Mouse (Mus musculus) stomach, embryonic 15.5 days (tissue): ENCODE results near the gene Apol7c. TPM values are rescaled to one million over a fixed set of nuclear protein-coding genes. Genes with fewer than 3 reads are reported as not detected.
"Not testable (repeated sequence)": the region's sequence is repeated elsewhere in the genome, so short reads cannot be mapped to it uniquely, and the experiment has no call there.

Source experiments
- ATAC-seq: fragments of 200-750 bp; cut with Nextera tagmentation; 2 replicates; pipeline ENCODE4 v1.8.0; 2017; ENCODE audit warnings: low read depth, moderate number of reproducible peaks, moderate TSS enrichment; ENCODE audit not compliant: insufficient read depth, low FRiP score
- H3K27ac ChIP-seq: fragments of 300-500 bp; sonication (generic); 2 replicates; pipeline ENCODE4 v1.5.1; 2015; ENCODE audit warnings: mild to moderate bottlenecking, inconsistent platforms
- H3K27me3 ChIP-seq: fragments of 300-500 bp; sonication (generic); replicated peaks from 2 replicates; pipeline ENCODE4 v1.6.1; 2015; ENCODE audit warnings: inconsistent platforms
- H3K36me3 ChIP-seq: fragments of 300-500 bp; sonication (generic); 2 replicates; pipeline ENCODE4 v1.6.1; 2015; ENCODE audit warnings: inconsistent platforms
- H3K4me1 ChIP-seq: fragments of 300-500 bp; sonication (generic); 2 replicates; pipeline ENCODE4 v1.6.1; 2015; ENCODE audit warnings: inconsistent platforms
- H3K4me2 ChIP-seq: fragments of 300-500 bp; sonication (generic); 2 replicates; pipeline ENCODE4 v1.6.1; 2015; ENCODE audit warnings: mild to moderate bottlenecking, inconsistent platforms
- H3K4me3 ChIP-seq: fragments of 300-500 bp; sonication (generic); replicated peaks from 2 replicates; pipeline ENCODE4 v1.5.1; 2015; ENCODE audit warnings: inconsistent platforms
- H3K9ac ChIP-seq: fragments of 300-500 bp; sonication (generic); 2 replicates; pipeline ENCODE4 v1.6.1; 2015; ENCODE audit warnings: inconsistent platforms
- H3K9me3 ChIP-seq: fragments of 300-500 bp; sonication (generic); 2 replicates; pipeline ENCODE4 v1.6.1; 2016; ENCODE audit warnings: inconsistent platforms
- WGBS: fragments of 180-500 bp; shearing (Covaris S2); methylation state at CpG from one replicate; pipeline ENCODE4 v1.1.7; 2015; 5-methylcytosine and 5-hydroxymethylcytosine counted together
- polyA plus RNA-seq: library from polyadenylated mRNA; unstranded; fragments of >200 nt; fragmentation: Nextera tagmentation; extraction: Ambion mirVana; gene quantifications from 2 replicates; pipeline ENCODE4 v1.2.1, GENCODE M21; 2015

The Apol7c gene
- 0.46 and 1.1 TPM in 2 replicates for polyA plus RNA-seq

DNA sequence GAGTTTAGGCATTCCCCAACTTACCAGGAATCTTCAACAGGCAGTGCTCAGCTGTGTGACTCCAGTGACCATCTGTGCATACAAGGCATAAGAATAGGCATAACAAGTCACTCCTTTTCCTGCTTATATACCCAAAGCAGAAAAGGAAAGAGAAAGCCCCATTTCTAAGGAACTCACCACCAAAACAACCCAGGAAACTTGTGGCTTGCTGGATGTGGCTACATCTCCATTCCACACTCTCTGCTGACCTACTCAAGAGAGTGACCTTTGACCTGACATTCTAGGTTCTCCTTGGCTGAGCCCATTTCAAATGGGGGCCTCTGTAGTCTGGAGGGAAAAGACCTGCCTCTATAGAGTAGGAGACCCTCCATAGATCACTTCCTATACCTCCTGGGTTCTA lies at the start of gene Apol7c:
Gene Apol7c (minus strand): TSS at position 101 of the 400 bp plus-strand sequence.
- Histone ChIP-seq H3K36me3 (no peaks in the 10 kb centered on the region), H3K9ac (no peak within 1 kb of the TSS), H3K9me3 (no peaks in the 10 kb centered on the region), H3K4me1 (no peaks in the 10 kb centered on the region), H3K4me2 (no peak within 1 kb of the TSS), H3K4me3 (no peak within 1 kb of the TSS), H3K27me3 (no peaks in the 10 kb centered on the region), H3K27ac (no peak within 1 kb of the TSS)
- no peak for ATAC-seq

DNA sequence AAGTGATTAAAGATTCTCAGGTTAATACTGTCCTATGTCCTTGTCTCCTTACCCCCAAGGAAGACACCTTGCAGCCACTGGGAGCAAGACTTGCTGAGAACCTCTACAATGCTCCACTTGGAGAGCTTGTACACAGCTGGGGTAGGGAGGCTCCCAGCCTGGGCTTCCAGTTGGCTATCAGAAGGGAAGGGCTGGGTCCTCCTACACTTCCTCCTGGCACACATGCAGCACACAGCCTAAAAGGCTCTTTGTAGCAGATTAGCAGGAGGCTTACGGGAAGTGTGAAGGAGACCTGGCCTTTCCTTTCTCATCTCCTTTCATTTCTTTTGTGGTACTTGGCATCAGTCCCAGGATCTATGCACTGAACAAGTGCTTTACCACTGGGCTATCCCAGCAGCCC lies 48.6 kb upstream of the Apol7c start:
- Histone ChIP-seq H3K4me1 (no peaks in the 10 kb centered on the region), H3K9ac (no peak overlapping the region), H3K9me3 (no peaks in the 10 kb centered on the region), H3K36me3 (no peaks in the 10 kb centered on the region), H3K4me2 (no peak overlapping the region), H3K27me3 (no peaks in the 10 kb centered on the region), H3K4me3 (no peak overlapping the region), H3K27ac (no peak overlapping the region)
- WGBS: 35% methylated on average over 1 of the region's 1 CpGs
- ATAC-seq: no peak

DNA sequence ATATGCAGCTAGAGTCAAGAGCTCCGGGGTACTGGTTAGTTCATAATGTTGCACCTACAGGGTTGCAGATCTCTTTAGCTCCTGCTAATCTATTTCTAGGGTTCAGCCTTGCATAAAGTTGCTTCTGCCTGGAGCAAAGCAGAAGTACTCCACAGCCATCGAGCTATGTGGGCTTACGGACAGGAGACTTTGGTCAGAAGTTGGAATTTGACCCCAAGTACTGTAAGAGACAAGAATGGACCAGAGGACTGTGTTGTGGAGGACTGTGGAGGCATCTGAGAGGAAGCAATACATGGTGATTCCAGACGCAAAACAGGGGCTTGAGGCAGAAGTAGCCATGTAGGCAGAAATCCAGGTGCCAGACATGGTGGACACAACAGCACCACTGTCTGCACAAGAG lies 46.2 kb upstream of the Apol7c start:
- 87% methylated on average over 4 of the region's 4 CpGs for WGBS
- Histone ChIP-seq H3K9me3 (no peaks in the 10 kb centered on the region), H3K4me3 (no peak overlapping the region), H3K36me3 (no peaks in the 10 kb centered on the region), H3K4me1 (no peaks in the 10 kb centered on the region), H3K27me3 (no peaks in the 10 kb centered on the region), H3K27ac (no peak overlapping the region), H3K4me2 (no peak overlapping the region), H3K9ac (no peak overlapping the region)
- ATAC-seq: no peak

DNA sequence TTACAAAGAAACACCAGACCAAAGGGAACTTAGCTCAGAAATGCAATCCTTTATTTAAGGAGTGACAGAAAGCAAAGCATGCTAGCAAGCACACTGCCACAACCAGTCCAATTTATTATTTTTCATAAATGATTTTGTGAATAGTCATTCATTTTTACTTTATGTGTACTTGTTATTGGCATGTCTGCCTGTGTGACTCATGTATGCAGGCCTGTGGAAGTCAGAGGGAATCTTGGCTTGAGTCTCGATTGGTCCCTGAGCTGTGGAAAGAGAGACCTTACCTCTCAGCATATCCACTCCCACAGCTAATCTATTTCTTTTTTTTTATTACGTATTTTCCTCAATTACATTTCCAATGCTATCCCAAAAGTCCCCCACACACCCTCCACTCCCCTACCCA lies 45.7 kb upstream of the Apol7c start:
- no peak overlapping the region for H3K9ac ChIP-seq
- H3K4me3 ChIP-seq: no peak overlapping the region
- no peaks in the 10 kb centered on the region for H3K36me3 ChIP-seq
- H3K9me3 ChIP-seq: no peaks in the 10 kb centered on the region
- no peaks in the 10 kb centered on the region for H3K4me1 ChIP-seq
- 97% methylated on average over 2 of the region's 2 CpGs for WGBS
- H3K27ac ChIP-seq: no peak overlapping the region
- no peaks in the 10 kb centered on the region for H3K27me3 ChIP-seq
- no peak for ATAC-seq
- H3K4me2 ChIP-seq: no peak overlapping the region

DNA sequence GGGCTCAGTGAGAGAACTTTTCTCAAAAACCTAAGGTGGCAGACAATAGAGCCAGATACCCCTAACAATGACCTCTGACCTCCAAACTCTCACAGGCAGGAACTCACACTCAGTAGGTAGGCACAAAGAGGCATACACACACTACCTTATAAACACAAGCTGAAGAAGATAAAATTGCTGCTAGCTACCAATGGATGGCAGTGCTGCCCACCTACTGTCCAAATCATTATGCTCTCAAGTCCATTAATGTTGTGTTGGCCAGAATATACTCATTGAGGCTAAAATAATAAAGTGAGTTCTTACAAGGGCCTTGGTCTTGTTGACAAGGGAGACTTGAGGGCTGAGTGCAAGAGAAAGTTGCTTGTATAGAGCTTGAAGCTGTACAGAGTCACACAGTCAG lies 30.1 kb upstream of the Apol7c start:
- no peak for ATAC-seq
- Histone ChIP-seq H3K27ac (no peak overlapping the region), H3K4me2 (no peak overlapping the region)

DNA sequence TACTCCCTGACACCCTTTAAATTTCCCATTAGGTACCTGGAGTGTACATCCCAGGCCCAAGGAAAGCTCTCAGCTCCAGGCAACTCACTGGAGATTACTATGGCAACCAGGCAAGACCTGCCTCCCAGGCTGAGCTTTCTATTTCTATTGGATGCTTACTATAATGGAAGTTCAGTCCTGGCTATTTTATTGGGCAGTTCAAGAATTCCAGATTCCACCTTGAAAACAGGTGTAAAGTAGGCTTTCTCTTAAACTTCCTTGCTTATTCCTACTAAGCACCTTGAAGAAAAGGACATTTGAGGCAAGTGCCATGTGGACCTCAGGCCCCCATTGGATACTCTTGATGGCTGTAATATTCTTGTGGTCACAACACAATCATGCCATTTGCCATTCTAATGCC lies 28.7 kb upstream of the Apol7c start, which contains the start of gene 1700025B11Rik:
Gene 1700025B11Rik (minus strand): TSS at position 101 of the 400 bp plus-strand sequence.
- H3K9me3 ChIP-seq: no peaks in the 10 kb centered on the region
- no peak for ATAC-seq
- H3K9ac ChIP-seq: no peak within 1 kb of the TSS
- no peaks in the 10 kb centered on the region for H3K4me1 ChIP-seq
- H3K4me3 ChIP-seq: no peak within 1 kb of the TSS
- no peak within 1 kb of the TSS for H3K27ac ChIP-seq
- H3K4me2 ChIP-seq: no peak within 1 kb of the TSS
- no peaks in the 10 kb centered on the region for H3K27me3 ChIP-seq
- H3K36me3 ChIP-seq: no peaks in the 10 kb centered on the region

More for the DNA sequence above, 30.1 kb upstream of the Apol7c start:
- H3K36me3 ChIP-seq: no peaks in the 10 kb centered on the region
- H3K9ac ChIP-seq: no peak overlapping the region
- no peaks in the 10 kb centered on the region for H3K4me1 ChIP-seq
- no peak overlapping the region for H3K4me3 ChIP-seq
- no peaks in the 10 kb centered on the region for H3K27me3 ChIP-seq
- no peaks in the 10 kb centered on the region for H3K9me3 ChIP-seq

DNA sequence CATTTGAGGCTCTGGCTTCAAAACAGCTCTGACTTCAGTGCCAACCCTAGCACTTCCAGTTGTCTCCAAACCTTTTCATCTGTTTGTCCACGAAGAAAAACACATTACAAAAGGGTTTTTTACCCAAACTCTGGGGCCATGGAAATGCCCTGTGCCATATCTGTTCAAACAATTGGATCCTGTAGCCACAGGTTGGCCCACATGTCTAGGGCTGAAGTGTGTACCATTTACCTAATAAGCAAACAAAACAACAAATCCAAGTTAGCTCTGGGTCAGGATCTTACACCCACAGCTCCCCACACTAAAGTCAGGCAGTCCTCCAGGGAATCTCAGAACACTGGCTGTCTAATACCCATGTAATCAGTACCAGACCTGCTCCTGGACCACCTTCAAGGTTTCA lies 6.1 kb upstream of the Apol7c start:
- H3K9ac ChIP-seq: not testable (repeated sequence)

DNA sequence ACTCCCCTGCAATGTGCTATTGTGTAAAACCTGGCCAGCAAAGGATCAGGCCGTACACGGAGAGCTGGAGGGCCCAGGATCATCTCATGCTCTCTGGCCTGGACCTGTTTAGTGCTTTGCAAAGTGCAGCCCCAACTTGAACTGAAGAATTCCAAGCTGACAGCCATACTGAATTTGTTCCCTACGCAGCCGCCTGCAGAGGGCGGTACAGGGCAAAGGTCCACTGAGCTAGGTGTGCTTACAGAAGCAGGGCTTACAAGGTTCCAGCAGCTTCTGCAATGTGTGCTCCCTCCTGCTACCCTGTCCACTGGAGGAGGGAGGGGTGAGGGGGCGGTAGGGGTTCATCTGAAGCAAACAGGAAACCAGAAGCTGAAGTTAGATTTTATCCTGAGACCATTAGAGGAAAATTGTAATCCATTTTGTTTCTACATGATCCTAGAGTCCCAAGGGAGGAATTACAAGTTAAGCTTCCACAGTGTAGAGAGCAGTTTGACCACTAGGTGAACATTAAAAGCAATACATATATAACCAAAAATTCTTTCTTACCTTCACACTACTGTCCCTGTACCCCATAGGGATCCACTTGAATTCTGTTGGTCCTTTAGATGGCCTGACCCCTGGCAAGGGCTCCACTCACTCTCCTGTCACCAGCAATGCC lies 9.8 kb downstream of the Apol7c start:
- ATAC-seq: not testable (repeated sequence)

More for the DNA sequence above, 6.1 kb upstream of the Apol7c start:
- 33% methylated on average over 1 of the region's 1 CpGs for WGBS
- not testable (repeated sequence) for ATAC-seq, H3K9me3 ChIP-seq, H3K27ac ChIP-seq, H3K27me3 ChIP-seq, H3K4me1 ChIP-seq, H3K36me3 ChIP-seq, H3K4me3 ChIP-seq, H3K4me2 ChIP-seq

DNA sequence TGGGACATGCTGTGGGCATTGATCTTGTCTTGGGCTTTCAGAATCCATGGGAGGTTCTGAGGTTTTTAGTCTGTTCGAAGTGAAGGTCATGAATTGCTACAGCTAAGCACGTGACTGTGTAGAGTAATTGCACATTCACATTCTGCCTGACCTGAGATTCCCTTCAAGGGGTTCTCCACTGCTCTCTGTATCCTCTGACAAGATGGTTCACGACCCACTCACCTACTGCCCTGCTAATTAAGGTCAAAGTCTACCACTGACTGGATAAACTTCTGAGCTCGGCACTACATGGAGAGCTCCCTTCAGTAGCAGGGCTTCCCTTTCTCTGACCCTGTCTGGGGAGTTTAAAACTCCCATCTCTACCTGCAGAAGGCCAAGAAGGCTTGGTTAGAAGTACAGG lies 12.5 kb downstream of the Apol7c start:
- ATAC-seq, H3K4me3 ChIP-seq, H3K4me2 ChIP-seq, H3K9me3 ChIP-seq, H3K4me1 ChIP-seq, H3K36me3 ChIP-seq, H3K27me3 ChIP-seq, H3K27ac ChIP-seq, H3K9ac ChIP-seq: not testable (repeated sequence)
- 54% methylated on average over 4 of the region's 4 CpGs for WGBS

More for the DNA sequence above, 9.8 kb downstream of the Apol7c start:
- H3K4me1 ChIP-seq, H3K27ac ChIP-seq, H3K36me3 ChIP-seq, H3K9ac ChIP-seq, H3K9me3 ChIP-seq, H3K4me3 ChIP-seq, H3K4me2 ChIP-seq, H3K27me3 ChIP-seq: not testable (repeated sequence)
- WGBS: 7% methylated on average over 6 of the region's 6 CpGs

DNA sequence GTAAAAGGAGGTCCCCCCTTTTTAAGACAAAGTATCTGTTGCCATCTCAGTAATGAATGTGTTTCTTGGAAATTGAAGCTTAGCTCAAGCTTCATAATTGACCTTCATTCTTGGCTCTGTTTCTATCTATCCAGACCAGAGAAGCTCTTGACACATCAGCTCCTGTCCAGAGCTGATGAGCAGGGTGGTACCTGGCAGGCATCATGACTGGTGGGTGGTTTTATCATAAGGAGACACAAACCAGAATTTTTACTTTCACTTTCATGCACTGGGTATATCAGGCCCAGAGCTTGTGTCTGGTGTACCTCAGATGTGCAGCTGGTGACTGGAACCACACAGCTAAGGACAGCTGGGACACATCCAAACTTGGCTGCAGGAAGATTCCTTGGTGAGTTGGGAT lies 25.1 kb downstream of the Apol7c start, which contains the start of gene Apol11a:
Gene Apol11a (plus strand): TSS at position 306 of the 400 bp plus-strand sequence.
- not testable (repeated sequence) for H3K9ac ChIP-seq, H3K4me3 ChIP-seq, H3K27me3 ChIP-seq, H3K4me1 ChIP-seq, H3K9me3 ChIP-seq, H3K27ac ChIP-seq, H3K36me3 ChIP-seq, ATAC-seq, H3K4me2 ChIP-seq

DNA sequence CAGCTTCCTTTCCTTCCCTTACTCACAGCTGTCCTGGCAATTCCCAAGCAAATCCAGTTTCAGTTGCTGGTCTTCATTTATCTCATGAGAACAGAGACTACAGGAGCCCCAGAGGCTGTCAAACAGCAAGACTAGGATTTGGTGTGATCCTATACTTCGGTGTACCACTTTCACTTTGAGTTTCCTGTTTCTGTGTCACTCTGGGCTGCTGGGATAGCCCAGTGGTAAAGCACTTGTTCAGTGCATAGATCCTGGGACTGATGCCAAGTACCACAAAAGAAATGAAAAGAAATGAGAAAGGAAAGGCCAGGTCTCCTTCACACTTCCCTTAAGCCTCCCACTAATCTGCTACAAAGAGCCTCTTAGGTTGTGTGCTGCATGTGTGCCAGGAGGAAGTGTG lies 38.4 kb downstream of the Apol7c start:
- H3K4me2 ChIP-seq, H3K9ac ChIP-seq, H3K27ac ChIP-seq, H3K9me3 ChIP-seq, ATAC-seq, H3K4me1 ChIP-seq, H3K4me3 ChIP-seq, H3K36me3 ChIP-seq, H3K27me3 ChIP-seq: not testable (repeated sequence)
- 54% methylated on average over 1 of the region's 1 CpGs for WGBS

DNA sequence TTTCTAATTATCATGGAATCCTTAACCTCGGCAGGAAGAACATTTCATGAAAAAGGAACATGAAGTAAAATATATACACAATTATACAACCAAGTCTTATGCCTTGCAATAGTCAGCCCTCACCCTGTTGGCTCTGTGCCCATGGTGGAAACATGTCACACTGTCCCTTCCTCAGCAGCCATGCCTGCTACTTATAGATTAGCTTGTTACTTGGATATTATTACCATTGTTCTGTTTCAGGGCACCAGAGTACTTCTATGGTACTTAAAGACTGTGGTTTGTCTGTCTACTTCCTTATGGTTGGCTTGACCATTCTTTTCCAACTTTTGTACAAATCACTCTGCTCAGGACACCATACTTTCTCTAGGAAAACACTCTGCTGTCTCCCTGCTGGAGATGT lies 39.9 kb downstream of the Apol7c start:
- not testable (repeated sequence) for H3K4me1 ChIP-seq, H3K4me3 ChIP-seq, ATAC-seq, H3K36me3 ChIP-seq, H3K9me3 ChIP-seq, H3K27ac ChIP-seq, H3K9ac ChIP-seq, H3K27me3 ChIP-seq, H3K4me2 ChIP-seq
- WGBS: no CpG with 5 or more reads among the region's 1 CpGs
